Mouse (Mus musculus) urinary bladder, adult 18-20 months (tissue): Measurements from ENCODE around the gene B4galnt4.
"Not testable (repeated sequence)": the region's sequence is repeated elsewhere in the genome, so short reads cannot be mapped to it uniquely, and the experiment has no call there.

Experiments used
- DNase-seq, 2 experiments: peaks; one replicate each; pipeline ENCODE4 v3.0.0; 2022; ENCODE audit warnings: low spot score in 2 of 2, mixed read lengths in 2 of 2

Gene B4galnt4

DNA sequence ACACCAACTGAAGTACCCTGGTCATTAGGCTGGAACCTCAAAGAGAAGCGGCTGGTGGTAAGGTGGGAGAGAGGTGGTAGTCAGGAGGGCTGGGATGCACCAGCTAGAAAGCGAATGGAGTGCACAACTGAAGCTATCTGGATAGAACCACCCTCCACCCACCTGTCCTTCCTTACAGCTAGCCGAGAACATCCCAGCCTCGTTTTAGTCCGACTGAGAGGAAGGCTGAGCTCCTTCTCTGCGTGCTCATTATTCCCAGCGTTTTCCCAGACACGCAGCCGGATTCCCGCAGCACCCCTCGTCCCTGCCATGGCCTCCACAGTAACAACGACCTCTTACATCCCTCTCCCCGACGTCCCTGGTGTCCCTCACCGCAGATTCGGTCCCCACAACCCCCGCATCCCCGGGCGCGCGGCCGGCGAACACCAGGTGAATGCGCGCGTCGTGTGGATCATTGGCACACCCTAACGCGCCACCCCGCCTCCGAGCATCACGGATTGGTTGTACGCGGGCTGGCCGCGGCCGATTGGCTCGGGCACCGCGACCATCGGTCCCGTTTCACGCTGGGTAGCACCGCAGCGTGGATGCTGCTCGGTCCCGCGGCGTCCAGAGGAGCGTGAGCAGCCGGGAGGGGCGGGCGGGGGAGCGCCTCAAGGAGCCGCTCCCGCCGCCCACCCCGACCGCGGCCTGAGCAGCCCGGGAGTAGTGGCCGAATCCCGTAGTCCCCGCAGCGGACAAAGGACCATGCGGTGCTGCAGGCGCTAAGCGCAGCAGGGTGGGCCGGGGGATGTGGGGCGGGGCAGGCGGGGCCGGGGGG is at the start of gene B4galnt4:
B4galnt4 (plus strand) TSS at position 679 of the 817 bp plus-strand sequence.
- peak; percentile 46 to 58 for DNase-seq

DNA sequence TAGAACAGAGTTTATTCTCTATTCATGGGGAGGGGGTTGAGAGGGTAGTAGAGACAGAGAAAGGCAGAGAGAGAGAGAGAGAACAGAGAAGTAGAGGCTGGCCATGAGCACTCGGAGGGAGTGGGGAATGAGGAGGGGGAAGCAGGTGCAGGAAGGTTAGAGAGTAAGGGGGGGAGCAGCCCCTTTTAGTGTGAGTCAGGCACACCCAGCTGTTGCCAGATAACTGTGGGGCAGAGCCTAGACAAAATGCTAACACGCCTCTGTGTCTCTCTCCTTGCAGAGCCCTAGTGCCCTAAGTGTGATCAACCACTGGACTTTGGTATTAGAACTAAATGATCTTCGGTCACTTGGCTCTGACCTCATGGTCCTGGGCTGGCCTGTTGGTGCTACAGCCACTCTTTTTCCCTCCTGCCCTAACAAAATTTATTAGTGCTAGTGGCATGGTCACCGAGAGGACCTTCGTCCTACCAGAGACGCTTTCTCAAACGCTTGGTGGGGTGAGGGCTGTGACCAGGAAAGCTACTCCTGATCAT is 49.6 kb upstream of the B4galnt4 start:
- no peak for DNase-seq

DNA sequence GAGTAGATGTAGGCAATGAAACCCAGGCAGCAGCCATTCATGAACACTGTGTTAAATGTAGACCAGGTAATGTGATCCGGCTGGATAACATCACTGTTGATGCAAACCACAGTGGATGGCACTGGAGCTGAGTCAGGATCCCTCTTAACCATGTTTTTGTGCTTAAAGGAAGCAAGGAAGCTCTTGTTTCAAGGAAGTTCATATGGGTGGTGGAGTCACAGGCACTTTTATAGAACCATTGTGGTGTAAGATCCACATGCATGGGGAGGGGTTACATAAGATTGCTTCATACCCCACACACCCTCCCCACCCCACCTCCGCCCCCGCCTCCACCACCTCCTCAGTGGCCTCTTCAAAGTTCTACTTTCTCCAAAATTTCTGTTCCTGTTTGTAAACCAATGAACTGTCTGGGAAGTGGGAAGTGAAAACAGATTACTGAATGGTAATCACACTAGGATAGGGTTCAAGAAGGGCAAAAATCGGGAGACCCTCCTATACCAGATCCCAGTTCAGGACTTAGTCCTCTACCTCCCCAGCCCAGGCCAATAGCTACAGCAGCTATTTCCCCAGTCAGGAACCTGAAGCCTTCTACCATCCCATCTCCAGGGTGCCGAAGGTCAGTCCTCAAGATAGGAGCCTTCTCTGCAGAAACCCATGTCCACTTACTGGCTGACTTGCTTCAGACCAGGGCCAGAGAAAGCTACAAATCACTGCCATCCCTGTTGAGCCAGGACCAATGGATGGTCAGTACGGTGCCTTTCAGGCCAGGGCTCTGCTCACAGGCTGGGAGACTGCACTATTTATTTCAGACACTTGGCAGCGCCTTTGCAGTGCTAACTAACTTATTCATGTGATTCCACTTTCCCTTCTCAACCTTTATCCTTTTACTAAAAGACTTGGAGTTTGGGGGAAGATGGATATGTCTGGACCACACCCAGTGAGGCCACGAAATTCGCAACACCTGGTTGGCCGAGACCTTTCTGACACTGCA is 43.9 kb upstream of the B4galnt4 start:
- no peak for DNase-seq

DNA sequence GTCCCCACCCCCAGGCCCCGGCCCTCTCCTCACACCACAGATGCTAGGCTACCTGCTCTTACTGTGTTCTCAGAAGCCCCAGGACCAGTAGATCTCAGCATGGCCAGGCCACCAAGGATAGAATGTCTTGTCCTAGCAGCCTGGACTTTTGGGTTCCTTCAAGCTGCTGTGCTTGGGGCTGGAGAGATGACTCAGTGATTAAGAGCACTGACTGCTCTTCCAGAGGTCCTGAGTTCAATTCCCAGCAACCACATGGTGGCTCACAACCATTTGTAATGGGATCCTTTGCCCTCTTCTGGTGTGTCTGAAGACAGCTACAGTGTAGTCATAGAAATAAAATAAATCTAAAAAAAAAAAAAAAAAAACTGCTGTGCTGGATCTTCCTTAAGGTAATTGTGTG is 43.1 kb upstream of the B4galnt4 start, which contains the start of gene Ifitm6:
Ifitm6 (minus strand) TSS at position 101 of the 400 bp plus-strand sequence.
- DNase-seq = not testable (repeated sequence)

DNA sequence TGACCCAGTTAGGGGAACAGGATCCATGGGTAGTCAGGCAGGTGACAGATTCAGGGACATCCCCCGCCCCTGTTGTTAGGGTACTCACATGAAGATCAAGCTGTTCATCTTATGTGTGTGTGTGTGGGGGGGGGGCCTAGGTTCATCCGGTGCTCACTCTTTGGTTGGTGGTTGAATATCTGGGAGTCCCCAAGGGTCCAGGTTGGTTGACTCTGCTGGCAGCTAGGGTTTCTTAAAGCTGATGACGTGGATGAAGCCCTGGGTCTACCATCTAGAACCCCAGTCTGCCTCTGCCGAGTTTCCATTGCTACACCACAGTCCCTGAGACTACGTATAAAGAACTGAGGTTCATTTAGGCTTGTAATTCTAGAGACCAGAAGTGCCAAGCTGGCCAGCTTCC is 41.9 kb upstream of the B4galnt4 start:
- DNase-seq = no peak

DNA sequence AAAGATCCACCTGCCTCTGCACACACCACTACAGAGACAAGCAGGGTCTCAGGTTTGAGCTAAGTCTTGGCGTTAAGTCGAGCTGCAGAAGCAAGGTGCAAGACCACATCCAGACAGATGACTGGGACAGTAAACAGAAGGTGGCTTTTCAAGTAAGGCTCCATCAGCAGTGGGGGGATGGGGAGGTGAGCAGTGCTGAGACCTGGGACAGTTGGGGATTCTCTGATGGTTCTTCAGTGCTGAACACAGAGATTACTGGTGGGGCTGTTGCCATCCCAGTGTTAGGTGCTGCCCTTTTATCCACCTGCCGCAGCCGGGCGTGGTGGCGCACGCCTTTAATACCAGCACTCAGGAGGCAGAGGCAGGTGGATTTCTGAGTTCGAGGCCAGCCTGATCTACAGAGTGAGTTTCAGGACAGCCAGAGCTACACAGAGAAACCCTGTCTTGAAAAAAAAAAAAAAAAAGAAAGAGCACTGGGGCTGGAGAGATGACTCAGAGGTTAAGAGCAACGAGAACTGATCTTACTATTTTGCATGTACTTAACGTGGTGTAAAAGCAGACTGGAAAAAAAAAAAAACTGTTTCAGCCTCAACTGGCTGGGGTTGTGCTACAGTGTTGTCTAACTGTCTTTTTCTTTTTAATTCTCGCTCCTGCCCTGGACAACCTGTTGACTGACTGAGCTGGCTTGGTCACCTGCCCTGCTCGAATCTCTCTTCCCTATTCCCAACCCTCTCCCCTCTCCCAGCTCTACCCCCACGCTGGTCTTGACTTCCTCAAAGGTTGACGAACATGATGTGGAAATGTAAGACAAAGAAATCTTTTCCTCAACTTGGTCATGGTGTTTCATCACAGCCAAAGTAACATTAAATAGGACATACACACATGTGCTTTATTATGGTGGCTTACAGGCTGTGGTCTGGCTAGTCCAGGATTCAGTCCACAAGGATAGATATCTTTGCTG is 39.1 kb upstream of the B4galnt4 start:
- no peak for DNase-seq

DNA sequence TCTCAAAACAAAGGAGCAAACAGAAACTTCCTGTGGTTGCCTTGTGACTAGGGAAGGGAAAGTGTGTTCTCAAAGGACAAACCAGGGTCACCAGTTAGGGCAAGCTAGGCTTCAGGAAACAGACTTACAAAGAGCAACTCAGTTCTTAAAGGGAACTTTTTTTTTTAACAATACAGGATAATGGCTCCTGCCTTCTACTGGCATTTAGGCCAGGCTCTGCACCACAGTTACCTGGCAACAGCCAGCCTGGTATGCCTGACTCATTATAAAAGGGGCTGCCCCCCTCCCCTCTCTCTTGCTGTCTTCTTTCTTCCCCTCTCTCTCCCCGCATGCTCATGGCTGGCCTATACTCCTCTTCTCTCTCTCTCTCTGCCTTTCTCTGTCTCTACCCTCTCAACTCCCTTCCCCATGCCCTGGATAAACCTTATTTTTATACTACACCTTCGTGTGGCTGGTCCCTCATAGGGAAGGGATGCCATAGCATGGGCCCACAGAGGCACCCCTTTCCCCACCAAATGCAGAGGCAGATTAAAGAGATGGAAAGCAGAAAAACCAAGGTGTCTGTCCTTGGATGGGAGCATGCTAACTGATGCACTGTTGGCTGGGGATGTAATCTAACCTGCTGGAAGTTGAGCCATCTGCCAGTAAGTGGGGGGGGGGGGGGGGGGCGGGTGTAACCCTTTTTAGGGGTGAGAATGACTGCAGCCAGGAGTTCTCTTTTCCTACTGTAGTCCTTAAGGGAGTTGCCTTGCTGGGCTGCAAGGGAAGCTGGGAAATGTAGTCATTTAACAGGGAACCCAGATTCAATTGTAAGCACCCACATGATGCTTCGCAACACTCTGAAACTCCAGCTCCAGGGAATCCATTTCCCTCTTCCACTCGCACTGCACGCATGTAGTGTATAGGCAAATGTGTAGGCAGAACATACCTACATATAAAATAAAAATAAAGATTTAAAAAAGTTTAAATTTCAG is 35.8 kb upstream of the B4galnt4 start:
- DNase-seq = no peak

DNA sequence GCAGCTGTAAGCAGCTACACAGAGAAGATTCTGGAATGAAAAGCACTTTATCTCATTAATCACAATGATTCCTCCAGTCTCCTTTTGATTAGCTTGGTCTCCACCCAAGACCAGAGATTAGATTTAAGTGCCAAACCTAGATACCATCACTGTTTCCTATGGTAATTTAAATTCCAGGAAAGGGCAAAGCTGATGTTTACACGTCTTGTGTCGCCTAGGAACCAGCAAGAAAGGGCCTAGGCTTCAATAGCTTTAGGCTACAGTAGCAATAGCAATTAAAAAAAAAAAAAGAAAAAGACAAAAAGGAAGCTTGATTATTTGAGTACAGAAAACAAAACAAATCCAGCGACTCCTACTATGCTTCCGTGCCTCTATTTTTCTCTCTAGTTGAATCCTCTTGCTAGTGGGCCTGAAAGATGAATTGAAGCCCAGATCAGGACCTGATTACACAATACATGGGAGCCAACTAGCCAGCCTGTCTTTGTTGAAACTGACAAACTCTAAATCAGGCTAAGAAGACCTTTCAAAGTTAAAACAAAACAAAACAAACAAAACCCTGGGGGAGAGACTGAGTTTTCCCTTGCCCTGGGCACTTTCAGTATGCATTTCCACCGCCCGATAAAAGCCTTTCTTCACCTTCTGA is 34.7 kb upstream of the B4galnt4 start:
- DNase-seq = no peak

DNA sequence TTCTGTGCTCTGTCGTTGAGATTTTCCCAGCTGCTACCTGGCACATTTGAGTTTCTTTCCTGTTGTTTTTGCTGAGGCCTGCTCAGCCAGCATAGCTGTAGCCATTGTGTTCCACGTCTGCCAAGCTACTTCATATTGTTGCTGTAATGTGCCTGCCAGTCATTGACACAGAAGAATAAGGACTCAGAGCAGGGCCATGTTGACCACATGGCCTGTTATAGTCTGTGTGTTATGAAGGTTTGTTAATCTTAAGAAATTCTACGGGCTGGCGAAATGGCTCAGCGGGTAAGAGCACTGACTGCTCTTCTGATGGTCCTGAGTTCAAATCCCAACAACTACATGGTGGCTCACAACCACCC is 34.2 kb upstream of the B4galnt4 start:
- no peak for DNase-seq

DNA sequence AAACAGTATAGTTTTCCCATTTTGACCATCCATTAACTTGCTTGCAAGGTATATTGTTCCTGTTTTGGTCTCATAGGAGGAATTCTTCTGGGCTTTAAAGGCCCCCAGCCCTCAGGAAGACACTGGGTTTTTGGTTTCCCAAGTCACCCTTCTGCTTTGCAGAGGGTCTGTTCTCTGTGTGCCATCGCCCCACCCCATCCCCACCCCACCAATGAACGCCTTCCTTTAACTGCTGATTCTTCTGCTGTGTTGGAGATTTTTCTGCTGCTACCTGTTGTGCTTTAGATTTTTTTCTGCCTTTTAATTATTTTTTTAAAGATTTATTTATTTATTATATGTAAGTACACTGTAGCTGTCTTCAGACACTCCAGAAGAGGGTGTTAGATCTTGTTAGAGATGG is 32.1 kb upstream of the B4galnt4 start, which contains the start of gene Gm17387:
Gm17387 (plus strand) TSS at position 301 of the 400 bp plus-strand sequence.
- DNase-seq = no peak

DNA sequence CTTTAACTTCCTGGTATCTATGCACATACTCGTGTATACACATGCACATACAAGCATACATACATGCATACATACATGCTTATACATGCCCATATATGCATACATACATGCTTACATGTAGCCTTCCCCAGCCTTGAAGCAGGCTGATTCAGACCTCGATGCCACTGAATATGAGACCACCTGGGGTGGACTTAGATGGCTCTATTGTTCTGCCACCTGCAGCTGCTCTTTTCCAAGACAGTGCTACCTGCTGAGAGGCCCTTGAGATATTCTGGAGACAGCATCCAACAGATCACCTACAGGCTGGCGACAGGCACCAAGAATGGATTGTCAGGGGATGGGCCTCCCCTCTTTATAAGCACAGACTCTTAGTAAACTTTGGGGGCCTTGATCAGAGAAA is 30.5 kb upstream of the B4galnt4 start:
- DNase-seq = no peak

DNA sequence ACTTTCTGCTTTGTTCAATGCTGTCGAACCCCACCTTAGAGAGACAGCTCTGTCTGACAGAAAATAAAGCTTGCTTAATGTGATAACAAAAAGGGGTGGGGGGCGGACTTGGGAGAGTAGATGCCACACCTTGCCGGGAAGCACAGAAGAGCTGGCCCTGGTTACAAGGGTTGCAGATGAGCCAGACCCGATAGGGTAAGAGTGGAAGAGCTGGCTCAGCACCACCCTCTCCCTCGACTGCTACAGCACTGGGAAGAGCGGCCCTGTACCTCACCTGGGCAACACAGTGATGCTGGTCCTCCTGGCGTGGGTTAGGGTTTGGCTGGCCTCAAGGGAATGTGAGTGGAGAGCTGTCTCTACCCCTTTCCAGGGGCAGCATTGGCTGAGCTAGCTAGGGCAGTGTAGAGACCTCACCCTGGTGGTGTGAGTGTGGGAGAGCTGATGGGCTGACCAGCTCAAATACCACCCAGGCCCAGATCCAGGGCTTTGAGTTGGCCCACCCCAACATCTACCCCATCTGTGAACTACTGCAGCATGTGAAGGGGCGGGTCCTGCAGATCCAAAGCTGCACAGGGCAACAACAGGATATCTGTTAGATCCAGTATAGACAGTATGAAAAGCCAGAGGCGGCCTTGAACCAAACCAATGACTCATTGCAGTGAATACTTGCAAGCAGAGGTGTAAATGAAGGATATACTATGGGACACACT is 28.3 kb upstream of the B4galnt4 start:
- no peak for DNase-seq

DNA sequence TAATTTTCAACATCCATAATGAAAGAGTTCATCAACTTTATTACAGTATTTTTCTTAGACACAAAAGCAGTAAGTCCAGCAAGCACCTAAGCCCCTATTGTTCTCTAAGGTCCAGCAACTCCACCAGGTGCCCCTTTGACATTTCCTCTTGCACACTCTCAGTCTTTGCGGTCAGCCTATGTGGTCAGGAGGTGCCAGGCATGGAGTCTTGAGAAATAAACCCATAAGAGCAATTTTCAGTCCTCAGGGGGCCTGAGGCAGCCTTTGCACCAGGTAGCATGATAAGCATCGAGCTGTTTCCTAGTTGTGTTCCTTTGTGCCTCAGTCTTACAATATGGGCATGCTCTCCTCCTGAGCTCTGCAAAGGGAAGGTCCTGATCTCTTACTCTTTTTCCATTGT is 24.3 kb upstream of the B4galnt4 start:
- DNase-seq = not testable (repeated sequence)

DNA sequence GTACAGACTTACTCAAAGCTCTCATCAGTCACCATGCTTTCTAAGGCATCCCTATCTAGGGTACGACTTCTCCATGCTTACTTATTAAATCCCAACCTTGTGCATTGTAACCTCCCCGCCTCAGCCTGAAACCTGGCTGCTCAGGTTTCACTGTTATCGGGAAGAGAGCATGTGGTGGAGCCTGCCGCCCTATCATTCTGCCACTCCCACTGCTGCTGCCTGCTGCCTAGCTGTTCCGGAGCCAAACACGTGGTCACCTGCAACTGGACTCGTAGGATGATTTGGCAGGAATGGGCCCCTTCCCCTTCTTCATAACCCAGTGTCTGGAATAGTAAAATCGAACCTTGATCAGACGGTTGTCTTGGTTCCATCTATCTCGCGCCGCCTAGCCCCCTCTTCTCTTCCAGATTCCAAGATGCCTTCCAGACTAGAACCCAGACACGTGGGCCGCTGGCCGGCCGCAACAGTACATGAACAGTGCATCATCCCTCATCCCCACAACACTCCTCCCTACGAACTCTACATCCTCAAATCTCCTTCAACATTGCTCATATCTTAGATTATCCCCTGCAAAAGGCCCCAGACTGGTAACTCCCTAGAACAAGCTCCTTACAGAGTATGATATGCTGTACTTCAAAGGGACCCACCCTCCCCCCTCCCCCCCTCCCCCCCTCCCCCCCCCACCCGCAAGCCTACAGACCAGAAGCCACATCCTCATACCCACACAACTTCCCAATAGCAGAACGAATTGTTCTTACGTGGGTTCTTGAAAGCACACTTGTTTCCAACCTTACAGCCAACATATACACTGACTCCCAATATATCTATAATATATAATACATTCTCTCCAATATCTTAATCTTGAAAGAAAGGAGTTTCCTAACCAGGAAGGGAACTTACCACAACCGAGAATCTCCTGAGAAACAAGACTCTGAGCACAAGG is 22.5 kb upstream of the B4galnt4 start:
- no peak for DNase-seq

DNA sequence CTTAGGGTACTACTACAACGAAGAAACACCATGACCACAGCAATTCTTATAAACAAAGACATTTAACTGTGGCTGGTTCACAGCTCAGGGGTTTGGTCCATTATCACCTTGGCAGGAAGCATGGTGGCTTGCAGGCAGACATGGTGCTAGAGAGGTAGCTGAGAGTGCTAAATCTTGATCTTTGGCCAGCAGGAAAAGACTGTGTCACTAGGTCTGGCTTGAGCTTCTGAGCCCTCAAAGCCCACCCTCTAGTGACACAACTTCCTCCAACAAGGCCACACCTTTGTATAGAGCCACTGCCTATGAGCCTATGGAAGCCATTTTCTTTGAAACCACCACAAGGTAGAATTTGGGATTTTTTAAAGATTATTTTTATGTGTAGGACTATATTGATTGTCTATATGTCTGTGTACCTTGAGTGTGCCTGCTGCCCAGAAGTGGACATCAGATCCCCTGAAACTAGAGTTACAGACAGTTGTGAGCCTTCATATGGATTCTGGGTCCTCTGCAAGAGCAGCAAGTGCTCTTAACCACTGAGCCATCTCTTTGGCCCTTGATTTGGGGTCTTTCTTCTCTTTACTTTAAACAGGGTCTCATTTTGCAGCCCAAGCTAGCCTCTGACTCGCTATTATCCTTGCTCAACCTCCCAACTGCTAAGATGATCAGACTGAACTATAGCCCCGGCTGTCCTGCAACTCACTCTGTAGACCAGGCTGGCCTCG is 21.4 kb upstream of the B4galnt4 start:
- DNase-seq = no peak

DNA sequence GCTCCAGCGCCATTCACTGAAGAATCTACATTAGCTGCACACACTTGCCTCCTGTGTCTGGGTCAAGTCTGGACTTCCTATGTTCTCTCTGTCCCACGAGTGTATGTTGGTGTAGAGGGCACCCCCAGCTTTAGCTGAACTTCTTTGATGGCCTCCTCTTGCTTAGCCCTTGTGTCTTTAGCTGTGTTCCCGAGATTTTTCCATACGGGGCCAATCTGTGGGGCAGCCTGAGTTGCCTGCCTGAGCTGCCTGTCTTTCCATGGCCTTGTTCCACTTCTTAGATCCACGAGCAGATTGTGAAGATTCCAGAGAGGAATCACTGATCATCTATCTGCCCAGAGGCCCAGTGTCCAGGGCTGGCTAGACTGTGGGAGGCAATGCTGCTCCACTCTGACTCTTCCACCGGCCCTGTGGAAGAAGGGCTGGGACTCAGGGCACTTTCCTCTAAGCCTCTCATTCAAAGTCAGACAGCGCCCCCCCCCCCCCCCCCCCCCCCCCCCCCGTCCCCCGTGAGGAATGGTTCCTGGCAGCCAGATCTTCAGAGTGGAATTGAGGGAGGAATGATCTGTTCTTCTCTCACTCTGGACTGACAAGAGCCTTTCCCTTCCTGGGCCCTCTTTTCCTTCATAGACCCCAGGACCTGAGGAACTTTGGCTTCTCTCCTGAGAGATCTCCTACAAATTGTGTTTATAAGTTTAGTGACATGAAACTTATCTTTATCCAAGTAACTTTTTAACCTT is 19.9 kb upstream of the B4galnt4 start:
- DNase-seq = no peak
